Mouse (Mus musculus): ENCODE measurements around the gene Gm42957. TPM values are rescaled to one million over a fixed set of nuclear protein-coding genes. Genes with fewer than 3 reads are reported as not detected.

The Gm42957 gene
- polyA plus RNA-seq, 1 experiment = 0.25 TPM

- peak within 1 kb of the TSS; percentile 47; the same call in 1 of the 2 replicates for H3K4me3 ChIP-seq (ENCODE audit: extremely low read depth, insufficient read depth, insufficient read length)
- no peaks in the 10 kb centered on the region for H3K36me3 ChIP-seq (ENCODE audit: control insufficient read depth, insufficient read depth, low read length)
- TF ChIP-seq POLR2A (IDR thresholded peaks at IDR 0.05; ENCODE audit: low read depth, low read length) (no peak), CTCF (IDR thresholded peaks at IDR 0.05; ENCODE audit: extremely low read depth, insufficient read depth, insufficient read length, insufficient replicate concordance) (no peak)
- DNase-seq (ENCODE audit: low read depth in 1 of 2, low spot score in 2 of 2) = no peak
- peaks cover 19% of the 10 kb centered on the region for H3K4me1 ChIP-seq (ENCODE audit: control insufficient read depth, insufficient read depth, insufficient read length)
- peaks cover 28% of the 10 kb centered on the region for H3K27me3 ChIP-seq (ENCODE audit: control insufficient read depth, insufficient read depth, low read length)
- no peak within 1 kb of the TSS for H3K27ac ChIP-seq (ENCODE audit: insufficient read depth, low read length)
- WGBS = 7% methylated on average over 20 of the region's 23 CpGs
These were observed 39.0 kb upstream of the Gm42957 start, which contains the start of gene Ankrd34a for GRCm38 (mm10) chr3:96596228-96596707. Gene Ankrd34a (plus strand): TSS chr3:96596636.

- H3K4me3 ChIP-seq (ENCODE audit: extremely low read depth, insufficient read depth, insufficient read length) = peak overlapping the region; percentile 47; the same call in 1 of the 2 replicates
- no peaks in the 10 kb centered on the region for H3K36me3 ChIP-seq (ENCODE audit: control insufficient read depth, insufficient read depth, low read length)
- H3K4me1 ChIP-seq (ENCODE audit: control insufficient read depth, insufficient read depth, insufficient read length) = peaks cover 19% of the 10 kb centered on the region
- WGBS = 3% methylated on average over 11 of the region's 12 CpGs
- H3K27me3 ChIP-seq (ENCODE audit: control insufficient read depth, insufficient read depth, low read length) = peaks cover 28% of the 10 kb centered on the region
- no peak overlapping the region for H3K27ac ChIP-seq (ENCODE audit: insufficient read depth, low read length)
- no peak for DNase-seq (ENCODE audit: low read depth in 1 of 2, low spot score in 2 of 2)
- TF ChIP-seq POLR2A (IDR thresholded peaks at IDR 0.05; ENCODE audit: low read depth, low read length) (no peak), CTCF (IDR thresholded peaks at IDR 0.05; ENCODE audit: extremely low read depth, insufficient read depth, insufficient read length, insufficient replicate concordance) (no peak)
These were observed 38.4 kb upstream of the Gm42957 start for GRCm38 (mm10) chr3:96596855-96597254.

GRCm38 (mm10) chr3:96597435-96597891, 37.8 kb upstream of the Gm42957 start:
- TF ChIP-seq POLR2A (IDR thresholded peaks at IDR 0.05; ENCODE audit: low read depth, low read length) (no peak), CTCF (IDR thresholded peaks at IDR 0.05; ENCODE audit: extremely low read depth, insufficient read depth, insufficient read length, insufficient replicate concordance) (no peak)
- no peak for DNase-seq (ENCODE audit: low read depth in 1 of 2, low spot score in 2 of 2)

GRCm38 (mm10) chr3:96598156-96599068, 36.9 kb upstream of the Gm42957 start:
- 9% methylated on average over 53 of the region's 54 CpGs for WGBS
- no peak for DNase-seq (ENCODE audit: low read depth in 1 of 2, low spot score in 2 of 2)
- no peak for TF ChIP-seq POLR2A (IDR thresholded peaks at IDR 0.05; ENCODE audit: low read depth, low read length)
- TF ChIP-seq CTCF (IDR thresholded peaks at IDR 0.05; ENCODE audit: extremely low read depth, insufficient read depth, insufficient read length, insufficient replicate concordance) = no peak
- peak overlapping the region; percentile 47 for H3K4me3 ChIP-seq (ENCODE audit: extremely low read depth, insufficient read depth, insufficient read length)
- H3K27me3 ChIP-seq (ENCODE audit: control insufficient read depth, insufficient read depth, low read length) = peaks cover 28% of the 10 kb centered on the region
- no peak overlapping the region for H3K27ac ChIP-seq (ENCODE audit: insufficient read depth, low read length)
- peaks cover 19% of the 10 kb centered on the region for H3K4me1 ChIP-seq (ENCODE audit: control insufficient read depth, insufficient read depth, insufficient read length)
- H3K36me3 ChIP-seq (ENCODE audit: control insufficient read depth, insufficient read depth, low read length) = no peaks in the 10 kb centered on the region

More at GRCm38 (mm10) chr3:96597435-96597891, 37.8 kb upstream of the Gm42957 start:
- no peak overlapping the region for H3K27ac ChIP-seq (ENCODE audit: insufficient read depth, low read length)
- WGBS = 2% methylated on average over 40 of the region's 40 CpGs
- H3K36me3 ChIP-seq (ENCODE audit: control insufficient read depth, insufficient read depth, low read length) = no peaks in the 10 kb centered on the region
- peak overlapping the region; percentile 47; the same call in 1 of the 2 replicates for H3K4me3 ChIP-seq (ENCODE audit: extremely low read depth, insufficient read depth, insufficient read length)
- H3K27me3 ChIP-seq (ENCODE audit: control insufficient read depth, insufficient read depth, low read length) = peaks cover 28% of the 10 kb centered on the region
- H3K4me1 ChIP-seq (ENCODE audit: control insufficient read depth, insufficient read depth, insufficient read length) = peaks cover 19% of the 10 kb centered on the region

GRCm38 (mm10) chr3:96599069-96599393, 36.2 kb upstream of the Gm42957 start:
- Histone ChIP-seq H3K4me3 (ENCODE audit: extremely low read depth, insufficient read depth, insufficient read length) (no peak overlapping the region), H3K27me3 (ENCODE audit: control insufficient read depth, insufficient read depth, low read length) (peaks cover 28% of the 10 kb centered on the region), H3K27ac (ENCODE audit: insufficient read depth, low read length) (no peak overlapping the region), H3K36me3 (ENCODE audit: control insufficient read depth, insufficient read depth, low read length) (no peaks in the 10 kb centered on the region), H3K4me1 (ENCODE audit: control insufficient read depth, insufficient read depth, insufficient read length) (peaks cover 19% of the 10 kb centered on the region)
- TF ChIP-seq CTCF (IDR thresholded peaks at IDR 0.05; ENCODE audit: extremely low read depth, insufficient read depth, insufficient read length, insufficient replicate concordance) (no peak), POLR2A (IDR thresholded peaks at IDR 0.05; ENCODE audit: low read depth, low read length) (no peak)
- no peak for DNase-seq (ENCODE audit: low read depth in 1 of 2, low spot score in 2 of 2)
- 78% methylated on average over 8 of the region's 8 CpGs for WGBS

- TF ChIP-seq POLR2A (IDR thresholded peaks at IDR 0.05; ENCODE audit: low read depth, low read length) (no peak), CTCF (IDR thresholded peaks at IDR 0.05; ENCODE audit: extremely low read depth, insufficient read depth, insufficient read length, insufficient replicate concordance) (no peak)
- Histone ChIP-seq H3K4me3 (ENCODE audit: extremely low read depth, insufficient read depth, insufficient read length) (no peak overlapping the region), H3K4me1 (ENCODE audit: control insufficient read depth, insufficient read depth, insufficient read length) (peaks cover 19% of the 10 kb centered on the region), H3K27ac (ENCODE audit: insufficient read depth, low read length) (no peak overlapping the region), H3K36me3 (ENCODE audit: control insufficient read depth, insufficient read depth, low read length) (no peaks in the 10 kb centered on the region), H3K27me3 (ENCODE audit: control insufficient read depth, insufficient read depth, low read length) (peaks cover 28% of the 10 kb centered on the region)
- DNase-seq (ENCODE audit: low read depth in 1 of 2, low spot score in 2 of 2) = no peak
- WGBS = 88% methylated on average over 3 of the region's 3 CpGs
These were observed 35.9 kb upstream of the Gm42957 start for GRCm38 (mm10) chr3:96599411-96599810.

Measured in spleen, adult 2 months (tissue).